Comparison of ENCODE assay signal across 33 mouse cellular contexts in genomic region chr13:73299322-73299721, GRCm38 (mm10). TPM values are rescaled to one million over a fixed set of nuclear protein-coding genes. Genes with fewer than 3 reads are reported as not detected.
A peak's percentile ranks its signal among the peaks of the same experiment; 100 is the strongest.
DNase-seq lines count a peak whose midpoint lies in the region; ATAC-seq and TF ChIP-seq lines count a peak whose summit lies in the region.
"Had no signal": no experiment of that assay in that cellular context is flagged by ENCODE, and none has a peak within 500 bp of the region (broad histone marks: within the 10 kb centered on the region; RNA-seq: fewer than 3 reads in every experiment).

No protein-coding gene starts in this region.

- no peaks in the 10 kb centered on the region for H3K9me3 ChIP-seq in heart, embryonic 12.5 days (replicated peaks)
- H3K9me3 ChIP-seq in heart, postnatal 0 days (replicated peaks; ENCODE audit: control insufficient read depth, low read length) = no peaks in the 10 kb centered on the region
- no peaks in the 10 kb centered on the region for H3K9me3 ChIP-seq in liver, embryonic 11.5 days (ENCODE audit: control insufficient read depth, low read length)
- no peaks in the 10 kb centered on the region for H3K9me3 ChIP-seq in liver, postnatal 0 days (ENCODE audit: low read length)
- H3K9me3 ChIP-seq: hindbrain, embryonic 15.5 days had no signal

- H3K36me3 ChIP-seq in heart, embryonic 12.5 days = no peaks in the 10 kb centered on the region
- H3K36me3 ChIP-seq in heart, postnatal 0 days (replicated peaks; ENCODE audit: control insufficient read depth, insufficient read depth, low read length) = no peaks in the 10 kb centered on the region
- no peaks in the 10 kb centered on the region for H3K36me3 ChIP-seq in liver, embryonic 11.5 days (ENCODE audit: control insufficient read depth, insufficient read depth, low read length)
- no peaks in the 10 kb centered on the region for H3K36me3 ChIP-seq in liver, postnatal 0 days (replicated peaks; ENCODE audit: insufficient read depth, low read length)
- H3K36me3 ChIP-seq: hindbrain, embryonic 15.5 days had no signal

- no peak overlapping the region for H3K4me2 ChIP-seq in heart, embryonic 12.5 days
- no peak overlapping the region for H3K4me2 ChIP-seq in heart, postnatal 0 days (ENCODE audit: low read depth, low read length)
- peak overlapping the region; percentile 17; the same call in 1 of the 2 replicates for H3K4me2 ChIP-seq in liver, embryonic 11.5 days
- no peak overlapping the region for H3K4me2 ChIP-seq in liver, postnatal 0 days (ENCODE audit: low read depth, low read length)
- H3K4me2 ChIP-seq: hindbrain, embryonic 15.5 days; midbrain, embryonic 11.5 days had no signal

- intact Hi-C loops in heart, postnatal 36 days (cut with DNase I) = no loop called here
- intact Hi-C loops in left cerebral cortex, postnatal 36 days (cut with DNase I) = no loop called here

- H3K9ac ChIP-seq in heart, embryonic 12.5 days = 0 out of 2 replicates have a peak overlapping the region, but pooled peaks have one; percentile 20
- H3K9ac ChIP-seq in heart, postnatal 0 days (replicated peaks; ENCODE audit: low read depth, low read length) = no peak overlapping the region
- H3K9ac ChIP-seq in liver, embryonic 11.5 days (ENCODE audit: low read depth, low read length) = no peak overlapping the region
- no peak overlapping the region for H3K9ac ChIP-seq in liver, postnatal 0 days (replicated peaks)
- H3K9ac ChIP-seq: hindbrain, embryonic 15.5 days had no signal

- TF ChIP-seq CTCF in heart, postnatal 0 days (IDR thresholded peaks at IDR 0.05; ENCODE audit: low read depth) = peak; percentile 19; the same call in 1 of the 2 replicates
- TF ChIP-seq CTCF in liver, postnatal 0 days (IDR thresholded peaks at IDR 0.05; ENCODE audit: low read depth) = no peak

- ATAC-seq in heart, embryonic 12.5 days (ENCODE audit: insufficient number of reproducible peaks, low FRiP score) = peak; percentile 38
- ATAC-seq in heart, postnatal 0 days (ENCODE audit: insufficient read depth, low read depth) = peak; percentile 67
- no peak for ATAC-seq in liver, embryonic 11.5 days (replicated peaks; ENCODE audit: low FRiP score)
- ATAC-seq in liver, postnatal 0 days = no peak
- ATAC-seq: CD4-positive, CD25-positive, alpha-beta regulatory T cell, adult 4 months; forebrain, embryonic 16.5 days; midbrain, embryonic 16.5 days had no signal

- no peak for TF ChIP-seq EP300 in heart, postnatal 0 days (IDR thresholded peaks at IDR 0.05; ENCODE audit: low read depth)
- no peak for TF ChIP-seq EP300 in liver, postnatal 0 days (IDR thresholded peaks at IDR 0.05; ENCODE audit: low read depth)

- WGBS in heart, embryonic 12.5 days = 42% methylated on average over 5 of the region's 5 CpGs
- 38% methylated on average over 5 of the region's 5 CpGs for WGBS in heart, postnatal 0 days
- WGBS in liver, embryonic 11.5 days = 84% methylated on average over 5 of the region's 5 CpGs
- 73% methylated on average over 5 of the region's 5 CpGs for WGBS in liver, postnatal 0 days (ENCODE audit: insufficient replicate concordance)

- H3K27ac ChIP-seq in heart, embryonic 12.5 days (ENCODE audit: poor library complexity, severe bottlenecking) = peak overlapping the region; percentile 94
- H3K27ac ChIP-seq in heart, postnatal 0 days (ENCODE audit: low read depth) = peak overlapping the region; percentile 84
- no peak overlapping the region for H3K27ac ChIP-seq in liver, embryonic 11.5 days (ENCODE audit: low read depth, low read length)
- H3K27ac ChIP-seq in liver, postnatal 0 days (ENCODE audit: low read depth) = no peak overlapping the region
- H3K27ac ChIP-seq: gastrocnemius, adult 2 months; hindbrain, embryonic 15.5 days; kidney, postnatal 0 days had no signal

- no peak overlapping the region for H3K4me3 ChIP-seq in heart, embryonic 12.5 days
- H3K4me3 ChIP-seq in heart, postnatal 0 days (ENCODE audit: low read depth, low read length) = no peak overlapping the region
- no peak overlapping the region for H3K4me3 ChIP-seq in liver, embryonic 11.5 days (ENCODE audit: low read depth, low read length)
- no peak overlapping the region for H3K4me3 ChIP-seq in liver, postnatal 0 days (ENCODE audit: low read depth, low read length)
- H3K4me3 ChIP-seq: erythroblast, embryonic 14.5 days; gastrocnemius, adult 2 months; hindbrain, embryonic 15.5 days had no signal

- H3K27me3 ChIP-seq in heart, embryonic 12.5 days (replicated peaks) = no peaks in the 10 kb centered on the region
- no peaks in the 10 kb centered on the region for H3K27me3 ChIP-seq in heart, postnatal 0 days (ENCODE audit: control insufficient read depth, insufficient read depth, low read length)
- no peaks in the 10 kb centered on the region for H3K27me3 ChIP-seq in liver, embryonic 11.5 days (replicated peaks; ENCODE audit: control insufficient read depth, insufficient read depth, low read length)
- no peaks in the 10 kb centered on the region for H3K27me3 ChIP-seq in liver, postnatal 0 days (ENCODE audit: insufficient read depth, low read length)
- H3K27me3 ChIP-seq: hindbrain, embryonic 15.5 days had no signal

- DNase-seq in heart, postnatal 36 days = no peak
- DNase-seq in heart, postnatal 0 days (ENCODE audit: low spot score) = peak; percentile 52
- DNase-seq in heart, adult 18-20 months = no peak
- no peak for DNase-seq in liver, embryonic 11.5 days (ENCODE audit: low spot score)
- no peak for DNase-seq in liver, postnatal 0 days
- DNase-seq in left cerebral cortex, postnatal 36 days (ENCODE audit: low spot score in 2 of 2) = no peak
- DNase-seq: adrenal gland, postnatal 14 days; cerebellum, adult 11-12 months; gastrocnemius, adult 2 months; gastrocnemius, postnatal 36 days; kidney, adult 8-10 months; kidney, postnatal 4 days; left cerebral cortex, postnatal 4 days; lung, postnatal 36 days; right cerebral cortex, adult 18-20 months; spleen, adult 18-20 months; thymus, postnatal 14 days had no signal

- peaks cover 42% of the 10 kb centered on the region for H3K4me1 ChIP-seq in heart, embryonic 12.5 days (replicated peaks)
- peaks cover 21% of the 10 kb centered on the region for H3K4me1 ChIP-seq in heart, postnatal 0 days (ENCODE audit: control insufficient read depth, insufficient read depth)
- peaks cover 6% of the 10 kb centered on the region for H3K4me1 ChIP-seq in liver, embryonic 11.5 days (replicated peaks; ENCODE audit: control insufficient read depth, insufficient read depth, low read length)
- H3K4me1 ChIP-seq in liver, postnatal 0 days (ENCODE audit: insufficient read depth) = no peaks in the 10 kb centered on the region
- H3K4me1 ChIP-seq: hindbrain, embryonic 15.5 days had no signal

RNA-seq across cellular contexts. Expression of gene Mrpl36, which starts 29.0 kb away (rescaled TPM):
- polyA plus RNA-seq in heart, embryonic 12.5 days (2016; fragmentation: Nextera tagmentation; extraction: Ambion mirVana) = 155 and 157 TPM in 2 replicates
- 10 to 100 TPM; 50.3 to 54.0 TPM for total RNA-seq in heart, postnatal 36 days (2021)
- 62.9 and 102 TPM in 2 replicates for total RNA-seq in heart, postnatal 0 days (2014; rRNA removed; ENCODE audit: low replicate concordance)
- 130 and 135 TPM in 2 replicates for polyA plus RNA-seq in heart, postnatal 0 days (2015; fragmentation: Nextera tagmentation; extraction: Ambion mirVana)
- total RNA-seq in heart, adult 18-20 months (2021) = 10 to 100 TPM; 57.0 to 61.7 TPM
- 207 and 211 TPM in 2 replicates for polyA plus RNA-seq in liver, embryonic 11.5 days (2014; fragmentation: Nextera tagmentation; extraction: Ambion mirVana)
- polyA plus RNA-seq in liver, postnatal 0 days (2015; fragmentation: Nextera tagmentation; extraction: Ambion mirVana) = 88.7 and 90.4 TPM in 2 replicates
- total RNA-seq in left cerebral cortex, postnatal 36 days (2021) = 10 to 100 TPM; 37.3 to 44.9 TPM

RNA-seq across cellular contexts. Expression of gene Ndufs6, which starts 29.0 kb away (rescaled TPM):
- polyA plus RNA-seq in heart, embryonic 12.5 days (2016; fragmentation: Nextera tagmentation; extraction: Ambion mirVana) = 565 and 582 TPM in 2 replicates
- total RNA-seq in heart, postnatal 36 days (2021) = 1,000 to 10,000 TPM; 1,205 to 1,240 TPM
- 333 and 427 TPM in 2 replicates for total RNA-seq in heart, postnatal 0 days (2014; rRNA removed; ENCODE audit: low replicate concordance)
- 1,466 and 1,522 TPM in 2 replicates for polyA plus RNA-seq in heart, postnatal 0 days (2015; fragmentation: Nextera tagmentation; extraction: Ambion mirVana)
- total RNA-seq in heart, adult 18-20 months (2021) = 1,000 to 10,000 TPM; 1,249 to 1,336 TPM
- 358 and 377 TPM in 2 replicates for polyA plus RNA-seq in liver, embryonic 11.5 days (2014; fragmentation: Nextera tagmentation; extraction: Ambion mirVana)
- polyA plus RNA-seq in liver, postnatal 0 days (2015; fragmentation: Nextera tagmentation; extraction: Ambion mirVana) = 291 TPM in 2 replicates
- 100 to 1,000 TPM; 184 to 196 TPM for total RNA-seq in left cerebral cortex, postnatal 36 days (2021)

RNA-seq across cellular contexts. Expression of gene Irx4, which starts 39.0 kb away (rescaled TPM):
- polyA plus RNA-seq in heart, embryonic 12.5 days (2016; fragmentation: Nextera tagmentation; extraction: Ambion mirVana) = 62.4 and 65.9 TPM in 2 replicates
- total RNA-seq in heart, postnatal 36 days (2021) = 10 to 100 TPM; 20.8 to 31.9 TPM
- total RNA-seq in heart, postnatal 0 days (2014; rRNA removed; ENCODE audit: low replicate concordance) = 64.0 and 85.4 TPM in 2 replicates
- polyA plus RNA-seq in heart, postnatal 0 days (2015; fragmentation: Nextera tagmentation; extraction: Ambion mirVana) = 43.4 and 54.9 TPM in 2 replicates
- total RNA-seq in heart, adult 18-20 months (2021) = 10 to 100 TPM; 19.8 to 28.7 TPM
- 0.17 TPM in 1 of 2 replicates, not detected in the other for polyA plus RNA-seq in liver, embryonic 11.5 days (2014; fragmentation: Nextera tagmentation; extraction: Ambion mirVana)
- polyA plus RNA-seq in liver, postnatal 0 days (2015; fragmentation: Nextera tagmentation; extraction: Ambion mirVana) = not detected in 2 replicates
- total RNA-seq in left cerebral cortex, postnatal 36 days (2021) = not detected
- total RNA-seq: adrenal gland, postnatal 14 days; gastrocnemius, adult 2 months; gastrocnemius, postnatal 36 days; hematopoietic stem cell, adult 5-6 weeks; layer of hippocampus, adult 8-10 months; left cerebral cortex, adult 8-10 months; left cerebral cortex, postnatal 4 days; megakaryocyte, adult 5-6 weeks; neutrophil, adult 5-6 weeks had no signal
- polyA plus RNA-seq: CD4-positive, CD25-positive, alpha-beta regulatory T cell, adult 4 months; cortical plate, adult 2 months; erythroblast, embryonic 14.5 days; forebrain, embryonic 16.5 days; liver, embryonic 16.5 days; urinary bladder, adult 2 months had no signal

Comparison
In these comparisons a context has a peak if more than half of its experiments do, and no peak if none do; other contexts are left out.
1. ATAC-seq: peak in heart, embryonic 12.5 days (single experiment) and heart, postnatal 0 days (single experiment); none in liver, embryonic 11.5 days (single experiment) and liver, postnatal 0 days (single experiment).
2. H3K27ac ChIP-seq: peak in heart, embryonic 12.5 days (single experiment) and heart, postnatal 0 days (single experiment); none in liver, embryonic 11.5 days (single experiment) and liver, postnatal 0 days (single experiment).
3. RNA of gene Irx4, which starts 39.0 kb away (total RNA-seq): 64.0 to 85.4 TPM in heart, postnatal 0 days, 20.8 to 31.9 TPM in heart, postnatal 36 days and 19.8 to 28.7 TPM in heart, adult 18-20 months; not detected in left cerebral cortex, postnatal 36 days; every median in the first group is over 10 times any median in the second.